31 mouse cellular contexts compared by ENCODE assay signal in genomic region chr5:74728186-74728585, GRCm38 (mm10). TPM values are rescaled to one million over a fixed set of nuclear protein-coding genes. Genes with fewer than 3 reads are reported as not detected.
DNase-seq lines count a peak whose midpoint lies in the region; ATAC-seq lines count a peak whose summit lies in the region.
"Had no signal": no experiment of that assay in that cellular context is flagged by ENCODE, and none has a peak within 500 bp of the region (broad histone marks: within the 10 kb centered on the region; RNA-seq: fewer than 3 reads in every experiment).

No protein-coding gene starts in this region.

- DNase-seq in midbrain, embryonic 10.5 days (ENCODE audit: low spot score), result no peak
- DNase-seq in midbrain, embryonic 11.5 days (ENCODE audit: low spot score, missing footprints), result no peak
- peak; percentile 16 for DNase-seq in cerebellum, adult 11-12 months
- peak; percentile 15 for DNase-seq in cerebellum, adult 9-10 months
- DNase-seq in cerebellum, postnatal 36 days, result peak; percentile 27 to 32
- DNase-seq in embryo, embryonic 10 days (ENCODE audit: low spot score), result no peak
- DNase-seq in kidney, postnatal 10 days, result no peak
- DNase-seq: adrenal gland, adult 8-10 months; B cell, adult 2 months; forebrain, postnatal 0 days; gastrocnemius, postnatal 10 days; kidney, postnatal 25 days; liver; lung, adult 2 months; lung, postnatal 10 days; right cerebral cortex, postnatal 4 days; thymus, adult 2 months; thymus, postnatal 36 days had no signal

- no peak for ATAC-seq in midbrain, embryonic 11.5 days (ENCODE audit: low FRiP score)
- ATAC-seq: activated CD4-positive, CD25-positive, alpha-beta regulatory T cell, adult 4 months; forebrain, postnatal 0 days; intestine, postnatal 0 days; midbrain, embryonic 15.5 days had no signal

- no peak overlapping the region for H3K4me3 ChIP-seq in midbrain, embryonic 10.5 days
- no peak overlapping the region for H3K4me3 ChIP-seq in midbrain, embryonic 11.5 days (ENCODE audit: low read depth, low read length)
- H3K4me3 ChIP-seq: embryonic facial prominence, embryonic 10.5 days; embryonic facial prominence, embryonic 15.5 days; forebrain, embryonic 12.5 days; heart, embryonic 10.5 days; heart, embryonic 15.5 days; hindbrain, embryonic 12.5 days; layer of hippocampus, adult 2 months; midbrain, embryonic 15.5 days had no signal

- no peak overlapping the region for H3K4me2 ChIP-seq in midbrain, embryonic 11.5 days
- H3K4me2 ChIP-seq: embryonic facial prominence, embryonic 15.5 days; forebrain, embryonic 12.5 days; heart, embryonic 15.5 days; hindbrain, embryonic 12.5 days; midbrain, embryonic 15.5 days had no signal

- 0 out of 2 replicates have a peak overlapping the region, but pooled peaks have one; percentile 38 for H3K27ac ChIP-seq in midbrain, embryonic 10.5 days (replicated peaks)
- H3K27ac ChIP-seq in midbrain, embryonic 11.5 days (ENCODE audit: low read depth, low read length), result no peak overlapping the region
- H3K27ac ChIP-seq: embryonic facial prominence, embryonic 10.5 days; embryonic facial prominence, embryonic 15.5 days; forebrain, embryonic 12.5 days; heart, embryonic 10.5 days; heart, embryonic 15.5 days; hindbrain, embryonic 12.5 days; layer of hippocampus, adult 2 months; liver, embryonic 14.5 days; macrophage; midbrain, embryonic 15.5 days; stomach, postnatal 0 days had no signal

- no peaks in the 10 kb centered on the region for H3K27me3 ChIP-seq in midbrain, embryonic 10.5 days (ENCODE audit: low read depth, poor library complexity, severe bottlenecking)
- H3K27me3 ChIP-seq in midbrain, embryonic 11.5 days (ENCODE audit: control insufficient read depth, insufficient read depth, low read length), result no peaks in the 10 kb centered on the region
- H3K27me3 ChIP-seq: embryonic facial prominence, embryonic 15.5 days; forebrain, embryonic 12.5 days; hindbrain, embryonic 12.5 days; midbrain, embryonic 15.5 days had no signal

- H3K4me1 ChIP-seq in midbrain, embryonic 10.5 days, result peaks cover 30% of the 10 kb centered on the region
- no peaks in the 10 kb centered on the region; the same call in 1 of the 2 replicates for H3K4me1 ChIP-seq in midbrain, embryonic 11.5 days (ENCODE audit: control insufficient read depth, insufficient read depth, low read length)
- H3K4me1 ChIP-seq: midbrain, embryonic 15.5 days had no signal

- 80% methylated on average over 6 of the region's 6 CpGs for WGBS in midbrain, embryonic 10.5 days
- WGBS in midbrain, embryonic 11.5 days, result 81% methylated on average over 6 of the region's 6 CpGs

- no peaks in the 10 kb centered on the region for H3K36me3 ChIP-seq in midbrain, embryonic 10.5 days
- no peaks in the 10 kb centered on the region for H3K36me3 ChIP-seq in midbrain, embryonic 11.5 days (ENCODE audit: control insufficient read depth, insufficient read depth, low read length)
- H3K36me3 ChIP-seq: embryonic facial prominence, embryonic 10.5 days; embryonic facial prominence, embryonic 15.5 days; forebrain, embryonic 12.5 days; heart, embryonic 10.5 days; heart, embryonic 15.5 days; hindbrain, embryonic 12.5 days; midbrain, embryonic 15.5 days had no signal

- no peak overlapping the region for H3K9ac ChIP-seq in midbrain, embryonic 11.5 days (ENCODE audit: low read length)
- H3K9ac ChIP-seq: embryonic facial prominence, embryonic 15.5 days; forebrain, embryonic 12.5 days; forebrain, postnatal 0 days; heart, embryonic 15.5 days; hindbrain, embryonic 12.5 days; liver, embryonic 14.5 days; midbrain, embryonic 15.5 days had no signal

- 0 out of 2 replicates have a peak, but pooled peaks cover 4% of the 10 kb centered on the region for H3K9me3 ChIP-seq in midbrain, embryonic 10.5 days (replicated peaks)
- no peaks in the 10 kb centered on the region for H3K9me3 ChIP-seq in midbrain, embryonic 11.5 days (ENCODE audit: control insufficient read depth, low read length)
- H3K9me3 ChIP-seq: embryonic facial prominence, embryonic 10.5 days; embryonic facial prominence, embryonic 15.5 days; forebrain, embryonic 12.5 days; heart, embryonic 10.5 days; heart, embryonic 15.5 days; hindbrain, embryonic 12.5 days; midbrain, embryonic 15.5 days had no signal

RNA-seq across cellular contexts. Expression of gene Lnx1, which starts 25.5 kb away (rescaled TPM):
- polyA plus RNA-seq in midbrain, embryonic 10.5 days (2016; fragmentation: Nextera tagmentation; extraction: Ambion mirVana), result 0.46 and 0.58 TPM in 2 replicates
- 0.51 and 0.74 TPM in 2 replicates for polyA plus RNA-seq in midbrain, embryonic 11.5 days (2014; fragmentation: Nextera tagmentation; extraction: Ambion mirVana)
- polyA plus RNA-seq: macrophage had no signal

Comparison
In these comparisons a context has a peak if more than half of its experiments do, and no peak if none do; other contexts are left out.
1. DNase-seq: peak in cerebellum, adult 11-12 months (single experiment), cerebellum, adult 9-10 months (single experiment) and cerebellum, postnatal 36 days (2 of 2); none in midbrain, embryonic 10.5 days (single experiment), midbrain, embryonic 11.5 days (single experiment), embryo, embryonic 10 days (single experiment) and kidney, postnatal 10 days (single experiment).